Mouse (Mus musculus): Measurements from ENCODE around the gene Pigk.

- TF ChIP-seq POLR2A (IDR thresholded peaks at IDR 0.05; ENCODE audit: borderline replicate concordance, extremely low read depth, insufficient read depth, insufficient read length, poor library complexity, severe bottlenecking) = no peak
- no peak for TF ChIP-seq CTCF (IDR thresholded peaks at IDR 0.05; ENCODE audit: borderline replicate concordance, extremely low read depth, insufficient read depth, insufficient read length)
Observed at GRCm38 (mm10) chr3:152979481-152980092, 265.7 kb downstream of the Pigk start.

Data from brain, embryonic 14.5 days (tissue).